Mouse (Mus musculus) stomach, postnatal 0 days (tissue): Measurements from ENCODE around the gene Chst4. TPM values are rescaled to one million over a fixed set of nuclear protein-coding genes. Genes with fewer than 3 reads are reported as not detected.
"Not testable (repeated sequence)": the region's sequence is repeated elsewhere in the genome, so short reads cannot be mapped to it uniquely, and the experiment has no call there.

Experiments
- ATAC-seq: fragments of 200-750 bp; cut with Nextera tagmentation; 2 replicates; pipeline ENCODE4 v1.8.0; 2017; ENCODE audit not compliant: low FRiP score, low TSS enrichment
- DNase-seq: peaks from one replicate; pipeline ENCODE4 v3.0.0-alpha.2; 2016; ENCODE audit warnings: low spot score
- H3K27ac ChIP-seq: fragments of 300-500 bp; sonication (generic); replicated peaks from 2 replicates; pipeline ENCODE4 v1.5.1; 2014; ENCODE audit warnings: mild to moderate bottlenecking, control low read depth
- H3K27me3 ChIP-seq: fragments of 300-500 bp; sonication (generic); 2 replicates; pipeline ENCODE4 v1.6.1; 2014; ENCODE audit warnings: low read length; ENCODE audit not compliant: control insufficient read depth, insufficient read depth
- H3K36me3 ChIP-seq: fragments of 300-500 bp; sonication (generic); 2 replicates; pipeline ENCODE4 v1.6.1; 2014; ENCODE audit warnings: low read length, mixed read lengths; ENCODE audit not compliant: control insufficient read depth, insufficient read depth
- H3K4me1 ChIP-seq: fragments of 300-500 bp; sonication (generic); replicated peaks from 2 replicates; pipeline ENCODE4 v1.6.1; 2014; ENCODE audit warnings: antibody characterized with exemption; ENCODE audit not compliant: control insufficient read depth, insufficient read depth
- H3K4me2 ChIP-seq: fragments of 300-500 bp; sonication (generic); replicated peaks from 2 replicates; pipeline ENCODE4 v1.6.1; 2014; ENCODE audit warnings: low read depth, mild to moderate bottlenecking, control low read depth, moderate library complexity
- H3K4me3 ChIP-seq: fragments of 300-500 bp; sonication (generic); 2 replicates; pipeline ENCODE4 v1.5.1; 2014; ENCODE audit warnings: low read depth, low read length, control low read depth
- H3K9ac ChIP-seq: fragments of 300-500 bp; sonication (generic); 2 replicates; pipeline ENCODE4 v1.6.1; 2014; ENCODE audit warnings: mild to moderate bottlenecking, low read length, control low read depth, mixed read lengths
- H3K9me3 ChIP-seq: fragments of 300-500 bp; sonication (generic); 2 replicates; pipeline ENCODE4 v1.6.1; 2016; ENCODE audit warnings: low read length; ENCODE audit not compliant: control insufficient read depth
- CTCF ChIP-seq: IDR thresholded peaks from 2 replicates; pipeline ENCODE4 v1.5.1; 2016; ENCODE audit warnings: antibody characterized with exemption, low read depth, mild to moderate bottlenecking, moderate library complexity
- EP300 ChIP-seq: optimal IDR thresholded peaks from 2 replicates; pipeline ENCODE3; 2016; ENCODE audit warnings: antibody characterized with exemption
- WGBS: fragments of 180-500 bp; shearing (Covaris S2); extraction: QIAGEN DNeasy Blood & Tissue Kit; methylation state at CpG from one replicate; pipeline ENCODE4 v1.1.7; 2014; 5-methylcytosine and 5-hydroxymethylcytosine counted together
- polyA plus RNA-seq: library from polyadenylated mRNA; unstranded; fragments of >200 nt; fragmentation: Nextera tagmentation; extraction: Ambion mirVana; gene quantifications from 2 replicates; pipeline ENCODE4 v1.2.1, GENCODE M21; 2015

Gene Chst4
- polyA plus RNA-seq, 1 experiment from 2014 or later, result 1.5 TPM

GRCm38 (mm10) chr8:110039216-110039615 is 324 bp downstream of the Chst4 start:
- Histone ChIP-seq H3K36me3 (no peaks in the 10 kb centered on the region), H3K9me3 (no peaks in the 10 kb centered on the region), H3K27ac (no peak overlapping the region), H3K4me3 (no peak overlapping the region), H3K4me2 (no peak overlapping the region), H3K4me1 (no peaks in the 10 kb centered on the region), H3K27me3 (no peaks in the 10 kb centered on the region), H3K9ac (no peak overlapping the region)
- 0 out of 2 replicates have a peak, but pooled peaks have one; percentile 38 for ATAC-seq
- no peak for TF ChIP-seq CTCF
- no peak for TF ChIP-seq EP300
- WGBS, result 27% methylated on average over 7 of the region's 7 CpGs
- DNase-seq, result peak; percentile 18

- H3K4me2 ChIP-seq, result no peak overlapping the region
- no peak for TF ChIP-seq CTCF
- TF ChIP-seq EP300, result no peak
- no peak for DNase-seq
- no peak for ATAC-seq
- 56% methylated on average over 2 of the region's 2 CpGs for WGBS
- no peaks in the 10 kb centered on the region for H3K4me1 ChIP-seq
- no peak overlapping the region for H3K9ac ChIP-seq
- H3K36me3 ChIP-seq, result no peaks in the 10 kb centered on the region
- H3K9me3 ChIP-seq, result no peaks in the 10 kb centered on the region
- H3K27me3 ChIP-seq, result no peaks in the 10 kb centered on the region
- H3K4me3 ChIP-seq, result no peak overlapping the region
- no peak overlapping the region for H3K27ac ChIP-seq
Measured at GRCm38 (mm10) chr8:110036156-110036555, 3.4 kb downstream of the Chst4 start.

DNA sequence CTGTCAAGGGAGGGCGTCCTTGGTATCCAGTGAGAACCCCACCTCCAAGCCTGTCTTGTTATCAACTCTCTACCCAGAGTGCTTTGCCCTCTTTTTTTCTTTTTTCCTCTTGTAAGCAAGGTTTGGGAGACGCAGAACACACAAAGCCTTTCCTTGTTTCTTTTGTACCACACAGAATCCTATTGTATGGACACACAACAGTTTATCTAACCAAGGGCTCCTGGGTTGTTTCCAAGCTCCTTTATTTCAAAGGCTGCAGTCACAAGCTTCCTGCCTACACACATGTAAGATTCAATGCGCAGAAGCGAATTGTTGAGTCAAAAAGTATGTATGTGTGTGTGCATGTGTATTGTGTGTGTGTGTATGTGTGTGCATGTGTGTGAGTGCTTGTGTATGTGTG is 5.2 kb downstream of the Chst4 start:
- ATAC-seq, result no peak
- Histone ChIP-seq H3K4me3 (no peak overlapping the region), H3K27me3 (no peaks in the 10 kb centered on the region), H3K4me2 (no peak overlapping the region), H3K9me3 (no peaks in the 10 kb centered on the region), H3K9ac (no peak overlapping the region), H3K4me1 (no peaks in the 10 kb centered on the region), H3K36me3 (no peaks in the 10 kb centered on the region), H3K27ac (no peak overlapping the region)
- no peak for TF ChIP-seq EP300
- TF ChIP-seq CTCF, result no peak
- DNase-seq, result no peak
- 59% methylated on average over 4 of the region's 4 CpGs for WGBS

- H3K4me1 ChIP-seq, H3K9me3 ChIP-seq, H3K4me2 ChIP-seq, ATAC-seq, H3K9ac ChIP-seq, DNase-seq, H3K4me3 ChIP-seq, H3K27me3 ChIP-seq, H3K36me3 ChIP-seq, H3K27ac ChIP-seq: not testable (repeated sequence)
- WGBS, result 42% methylated on average over 8 of the region's 8 CpGs
Measured at GRCm38 (mm10) chr8:110033771-110034170, 5.8 kb downstream of the Chst4 start.

DNA sequence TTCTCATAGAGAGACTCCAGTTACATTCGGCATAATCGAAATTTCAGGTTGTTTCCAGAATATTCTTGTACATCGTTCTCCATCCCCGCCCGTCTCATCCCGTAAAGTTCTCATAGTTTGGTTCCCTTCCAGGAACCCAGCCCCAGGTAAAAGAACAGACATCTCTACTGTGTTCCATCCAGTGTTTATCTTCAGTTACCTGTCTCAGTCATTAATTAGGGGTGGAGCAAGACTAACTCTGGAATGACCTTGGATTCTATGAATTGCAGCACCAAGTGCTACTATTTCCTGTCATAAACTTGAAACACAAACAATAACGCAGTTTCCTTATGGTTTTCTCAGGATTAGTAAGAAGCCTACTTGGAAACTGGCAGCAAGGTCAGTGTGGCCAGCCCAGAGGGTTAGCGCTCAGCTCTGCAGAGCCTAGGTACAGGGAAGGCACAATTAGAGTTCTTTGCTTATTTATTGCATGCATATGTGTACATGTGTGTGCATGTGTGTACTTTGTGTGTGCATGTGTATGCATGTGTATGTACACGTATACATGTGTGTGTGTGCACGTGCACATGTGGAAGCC is 16.7 kb downstream of the Chst4 start:
- H3K4me1 ChIP-seq, result no peaks in the 10 kb centered on the region
- no peak overlapping the region for H3K4me2 ChIP-seq
- DNase-seq (no peak), ATAC-seq (no peak)
- H3K9me3 ChIP-seq, result no peaks in the 10 kb centered on the region
- TF ChIP-seq EP300, result no peak
- TF ChIP-seq CTCF, result no peak
- H3K9ac ChIP-seq, result no peak overlapping the region
- 85% methylated on average over 10 of the region's 10 CpGs for WGBS
- no peak overlapping the region for H3K27ac ChIP-seq
- no peaks in the 10 kb centered on the region for H3K36me3 ChIP-seq
- no peaks in the 10 kb centered on the region for H3K27me3 ChIP-seq
- no peak overlapping the region for H3K4me3 ChIP-seq

- no peak for TF ChIP-seq EP300
- TF ChIP-seq CTCF, result no peak
- Histone ChIP-seq H3K9me3 (no peaks in the 10 kb centered on the region), H3K27me3 (no peaks in the 10 kb centered on the region), H3K4me2 (no peak overlapping the region), H3K27ac (no peak overlapping the region), H3K4me3 (no peak overlapping the region), H3K4me1 (no peaks in the 10 kb centered on the region), H3K36me3 (no peaks in the 10 kb centered on the region), H3K9ac (no peak overlapping the region)
- 49% methylated on average over 6 of the region's 6 CpGs for WGBS
- peak; percentile 18; the same call in 1 of the 2 replicates for ATAC-seq
- DNase-seq, result no peak
Measured at GRCm38 (mm10) chr8:110022081-110022480, 17.5 kb downstream of the Chst4 start.
